Mouse (Mus musculus) left cerebral cortex, adult 8-10 months (tissue): ENCODE measurements around the gene Syce1. TPM values are rescaled to one million over a fixed set of nuclear protein-coding genes. Genes with fewer than 3 reads are reported as not detected.
"Not testable (repeated sequence)": the region's sequence is repeated elsewhere in the genome, so short reads cannot be mapped to it uniquely, and the experiment has no call there.

Experiments
- DNase-seq, 2 experiments: peaks; one replicate each; pipeline ENCODE4 v3.0.0; 2022; ENCODE audit warnings: low spot score in 2 of 2
- total RNA-seq, 4 experiments: library from RNA; stranded (reverse); gene quantifications; 2 replicates each; pipeline ENCODE4 v1.2.4; 2022

Syce1 gene
- total RNA-seq, 4 experiments from 2014 or later = 0.40 to 0.91 (median 0.46) TPM; not detected in 1

GRCm38 (mm10) chr7:140765888-140766739 is 21.5 kb downstream of the Syce1 start:
- DNase-seq = no peak

GRCm38 (mm10) chr7:140765391-140765790 is 22.3 kb downstream of the Syce1 start:
- DNase-seq = not testable (repeated sequence)

GRCm38 (mm10) chr7:140763447-140764020 is 24.1 kb downstream of the Syce1 start, which contains the start of gene Cyp2e1:
Cyp2e1 (plus strand) TSS chr7:140763739.
- no peak for DNase-seq

GRCm38 (mm10) chr7:140760647-140761046 is 27.0 kb downstream of the Syce1 start:
- no peak for DNase-seq

- no peak for DNase-seq
These were observed 31.3 kb downstream of the Syce1 start for GRCm38 (mm10) chr7:140756151-140756854.

- DNase-seq = no peak
These were observed 33.1 kb downstream of the Syce1 start for GRCm38 (mm10) chr7:140754556-140754955.

GRCm38 (mm10) chr7:140748827-140749160 is 38.9 kb downstream of the Syce1 start:
- DNase-seq = no peak

GRCm38 (mm10) chr7:140748116-140748826 is 39.4 kb downstream of the Syce1 start:
- DNase-seq = no peak

GRCm38 (mm10) chr7:140747402-140747801 is 40.2 kb downstream of the Syce1 start:
- no peak for DNase-seq

GRCm38 (mm10) chr7:140733162-140733561 is 54.5 kb downstream of the Syce1 start:
- DNase-seq = no peak

Other genes with a start within 250 kb of the Syce1 start
- not detected for gene Olfr538, start 220.0 kb downstream of the Syce1 start, total RNA-seq
- gene Olfr46, start 186.6 kb downstream of the Syce1 start, total RNA-seq = under 1 TPM in 2 of 4 experiments, not detected in 2; 0.07 to 0.08 TPM
- gene Olfr61, start 158.9 kb downstream of the Syce1 start, total RNA-seq = not detected
- not detected for gene Olfr53, start 141.4 kb downstream of the Syce1 start, total RNA-seq
- gene Olfr539, start 127.9 kb downstream of the Syce1 start, total RNA-seq = under 1 TPM; 0.04 to 0.09 (median 0.07) TPM
- gene Olfr45, start 105.9 kb downstream of the Syce1 start, total RNA-seq = not detected
- gene Olfr541, start 90.6 kb downstream of the Syce1 start, total RNA-seq = not detected
- gene Cyp2e1, start 24.1 kb downstream of the Syce1 start, total RNA-seq = under 1 TPM in 1 of 4 experiments, not detected in 3; 0.36 TPM
- gene Zfp941, start 34.3 kb upstream of the Syce1 start, total RNA-seq = 10 to 100 TPM; 29.5 to 33.1 (median 29.7) TPM
- gene Urah, start 47.2 kb upstream of the Syce1 start, total RNA-seq = 10 to 100 TPM in 1 of 4 experiments, 1 to 10 TPM in 3; 6.2 to 13.1 (median 8.4) TPM
- not detected for gene Scgb1c1, start 57.7 kb upstream of the Syce1 start, total RNA-seq
- under 1 TPM in 1 of 4 experiments, not detected in 3; 0.36 TPM for gene Odf3, start 60.0 kb upstream of the Syce1 start, total RNA-seq
- gene Gm45785, start 68.5 kb upstream of the Syce1 start, total RNA-seq = 1 to 10 TPM; 1.0 to 2.9 (median 2.5) TPM
- 10 to 100 TPM; 60.1 to 70.0 (median 64.9) TPM for gene Ric8a, start 69.1 kb upstream of the Syce1 start, total RNA-seq
- 10 to 100 TPM; 20.7 to 26.7 (median 23.2) TPM for gene Bet1l, start 69.7 kb upstream of the Syce1 start, total RNA-seq
- gene Psmd13, start 94.1 kb upstream of the Syce1 start, total RNA-seq = 100 to 1,000 TPM; 105 to 117 (median 109) TPM
- 10 to 100 TPM; 62.4 to 79.7 (median 73.7) TPM for gene Sirt3, start 94.5 kb upstream of the Syce1 start, total RNA-seq
- gene Cox8b, start 112.6 kb upstream of the Syce1 start, total RNA-seq = 1 to 10 TPM; 1.7 to 3.9 (median 2.9) TPM
- gene Nlrp6, start 133.1 kb upstream of the Syce1 start, total RNA-seq = 1 to 10 TPM in 1 of 4 experiments, under 1 TPM in 3; 0.54 to 1.1 (median 0.92) TPM
- gene Pgghg, start 153.5 kb upstream of the Syce1 start, total RNA-seq = 1 to 10 TPM; 3.9 to 4.7 (median 4.3) TPM
- gene Ifitm5, start 162.4 kb upstream of the Syce1 start, total RNA-seq = under 1 TPM in 1 of 4 experiments, not detected in 3; 0.51 TPM
- not detected for gene Gm45717, start 168.1 kb upstream of the Syce1 start, total RNA-seq
- 10 to 100 TPM; 13.5 to 19.6 (median 16.7) TPM for gene Ifitm2, start 168.1 kb upstream of the Syce1 start, total RNA-seq
- gene Ifitm1, start 179.4 kb upstream of the Syce1 start, total RNA-seq = 1 to 10 TPM; 3.6 to 7.4 (median 5.0) TPM
- gene Ifitm3, start 222.9 kb upstream of the Syce1 start, total RNA-seq = 10 to 100 TPM; 12.2 to 26.6 (median 17.7) TPM
- under 1 TPM in 2 of 4 experiments, not detected in 2; 0.87 to 0.88 TPM for gene Ifitm6, start 230.1 kb upstream of the Syce1 start, total RNA-seq
- not detected for gene Gm17387, start 241.3 kb upstream of the Syce1 start, total RNA-seq